Mouse (Mus musculus) adipocyte (in vitro differentiated cells): ENCODE data around the gene Cacna1c.
A peak's percentile ranks its signal among the peaks of the same experiment; 100 is the strongest.

ENCODE experiments used
- DNase-seq: peaks from one replicate; pipeline ENCODE4 v3.0.0-alpha.2; 2016; ENCODE audit warnings: low spot score

Gene Cacna1c

DNA sequence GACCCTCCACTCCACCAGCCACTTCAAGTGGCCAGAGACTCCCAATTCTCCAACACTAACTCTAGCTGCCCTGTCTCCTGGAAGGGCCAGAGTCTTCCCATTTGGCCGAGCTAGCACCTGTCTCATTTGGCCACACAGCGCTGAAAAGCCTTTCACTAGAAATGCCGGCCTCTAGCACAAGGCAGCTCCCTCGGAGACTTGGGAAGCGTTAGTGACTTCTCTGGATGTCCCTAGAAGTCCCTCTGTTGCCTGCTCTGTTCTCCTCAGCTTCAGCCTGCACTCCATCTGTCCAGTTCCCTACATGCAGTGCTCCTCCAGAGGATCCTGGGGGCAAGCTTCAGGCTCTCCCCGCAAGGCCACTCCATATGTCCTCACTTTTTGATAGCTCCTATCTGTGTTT, 101.1 kb downstream of the Cacna1c start:
- DNase-seq = no peak

DNA sequence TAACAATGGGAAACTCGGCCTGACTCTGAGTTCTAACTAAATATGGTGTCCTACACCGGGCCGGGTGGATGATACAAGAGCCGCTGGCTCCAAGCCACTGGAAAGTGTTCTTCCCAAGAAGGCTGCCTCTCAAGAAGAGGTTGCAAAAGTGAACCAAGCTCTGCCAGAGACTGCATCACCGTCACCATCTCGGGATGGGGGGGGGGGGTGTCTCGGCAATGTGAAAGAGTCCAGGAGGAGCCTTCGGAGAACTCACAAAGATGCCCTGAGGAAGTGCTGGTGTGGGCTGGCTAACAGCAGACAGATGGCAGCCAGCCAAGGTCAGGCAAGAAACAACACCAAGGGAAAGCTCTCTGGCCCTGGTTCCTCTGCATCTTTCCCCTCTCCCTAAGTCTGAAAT, 107.0 kb downstream of the Cacna1c start:
- peak; percentile 51 for DNase-seq

DNA sequence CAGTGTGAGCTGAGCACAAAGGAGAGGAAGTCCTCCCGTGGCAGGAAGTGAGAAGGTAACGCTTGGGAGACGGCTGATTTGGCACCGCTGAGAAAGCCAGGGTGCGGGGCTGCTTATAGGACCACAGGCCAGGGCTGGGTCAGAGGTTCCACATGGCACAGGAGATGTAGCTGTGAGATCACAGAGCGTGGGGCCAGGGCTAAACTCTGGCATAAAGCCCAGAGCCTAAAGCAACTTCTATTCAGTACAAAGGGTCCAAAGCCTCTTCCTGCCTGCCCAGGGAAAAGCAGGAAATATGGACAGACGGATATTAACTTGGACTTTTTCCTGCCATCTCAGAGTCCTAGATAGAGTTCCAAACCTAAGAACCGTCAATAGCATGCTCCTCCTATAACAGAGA, 107.8 kb downstream of the Cacna1c start:
- DNase-seq = no peak

DNA sequence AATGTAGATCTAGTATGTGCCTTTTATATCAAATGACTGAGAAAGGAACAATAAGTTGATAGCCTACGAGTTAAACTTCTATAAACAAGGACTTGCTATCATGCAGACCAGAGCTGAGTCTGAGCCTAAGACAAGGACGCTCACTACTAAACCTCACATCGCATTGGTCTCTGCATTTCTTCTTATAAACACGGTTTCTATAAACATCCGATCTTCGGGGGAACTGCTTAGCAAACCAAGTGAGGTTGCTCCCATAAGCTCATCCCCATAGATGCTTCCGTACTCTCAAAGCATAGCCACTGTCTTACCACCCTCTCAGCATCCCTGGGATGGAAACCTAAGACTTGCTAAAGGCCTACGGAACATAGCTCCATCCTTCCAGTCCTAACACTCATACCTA, 108.3 kb downstream of the Cacna1c start:
- DNase-seq = no peak

DNA sequence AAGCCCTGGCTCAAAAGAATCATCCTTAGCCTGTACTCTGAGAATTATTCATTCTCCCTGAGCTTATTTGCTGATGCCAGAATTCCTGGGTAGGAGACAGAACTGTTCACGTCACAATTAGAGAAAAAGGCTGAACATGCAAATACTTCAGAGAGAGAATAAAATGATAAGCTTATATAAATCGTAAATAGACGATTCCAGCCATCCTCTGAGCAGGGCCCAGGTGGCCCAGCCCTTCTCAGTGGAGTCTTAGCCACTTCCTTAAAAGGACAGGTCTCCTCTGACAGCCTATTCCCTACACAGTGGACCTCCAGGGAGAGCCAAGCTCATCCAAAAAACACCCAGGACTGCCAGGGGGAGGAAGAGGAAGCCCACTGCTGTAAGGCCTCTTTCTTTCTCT, 110.4 kb downstream of the Cacna1c start:
- no peak for DNase-seq

DNA sequence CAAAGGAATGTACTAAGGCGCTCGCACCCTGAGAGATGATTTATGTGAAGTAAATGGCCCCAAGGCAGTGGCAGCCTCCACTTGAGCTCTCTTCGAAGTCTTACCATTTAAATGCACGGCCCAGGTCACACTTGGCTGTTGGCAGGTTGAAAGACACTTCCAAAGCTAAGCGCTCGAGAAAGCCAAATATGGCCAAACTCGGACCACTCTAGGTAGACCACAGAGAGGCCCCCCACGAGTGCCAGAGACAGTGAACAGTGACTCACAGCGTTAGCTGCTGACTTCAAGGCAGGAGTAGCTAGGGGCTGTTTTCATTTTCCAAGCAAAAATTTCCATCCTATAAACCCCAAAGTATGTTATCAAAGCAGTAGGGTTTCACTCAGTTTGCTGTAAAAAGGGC, 111.7 kb downstream of the Cacna1c start:
- DNase-seq = no peak

DNA sequence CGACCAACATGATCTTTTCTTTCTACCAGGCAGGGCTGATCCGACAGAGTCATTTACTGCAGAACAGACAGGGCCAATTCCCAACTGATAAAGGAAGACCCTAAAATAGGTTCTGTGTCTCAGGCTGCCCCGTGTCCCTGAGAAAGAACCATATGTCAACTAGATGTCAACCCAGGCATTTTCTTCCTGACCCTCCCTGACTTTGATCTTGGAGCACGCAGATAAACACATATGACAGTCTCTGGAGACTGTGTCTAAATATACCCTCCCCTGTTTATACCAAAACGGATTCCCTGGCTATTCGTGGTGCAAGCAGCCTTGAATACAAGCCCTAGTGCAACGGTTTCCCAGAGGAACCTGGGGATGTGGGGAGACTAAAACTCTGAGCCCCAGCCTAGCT, 112.7 kb downstream of the Cacna1c start:
- no peak for DNase-seq

DNA sequence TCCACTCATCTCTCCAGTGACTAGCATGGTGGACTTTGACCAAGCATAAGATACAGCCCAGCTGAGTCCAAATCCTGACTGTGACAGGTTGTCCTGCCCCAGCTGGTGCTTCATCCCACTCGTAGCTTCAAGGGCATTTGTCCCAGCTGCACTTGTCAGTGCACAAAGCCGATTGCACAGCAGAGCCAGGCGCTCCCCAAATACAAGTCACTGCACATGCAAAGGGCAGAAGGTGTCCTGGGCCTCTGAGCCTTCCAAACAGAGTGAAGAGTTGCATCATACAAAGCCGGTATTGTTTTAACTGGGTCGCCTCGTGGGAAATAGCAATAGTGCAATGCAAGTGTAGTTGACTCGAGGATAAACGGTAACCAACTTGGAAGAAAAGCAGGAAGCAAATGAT, 113.6 kb downstream of the Cacna1c start:
- no peak for DNase-seq

DNA sequence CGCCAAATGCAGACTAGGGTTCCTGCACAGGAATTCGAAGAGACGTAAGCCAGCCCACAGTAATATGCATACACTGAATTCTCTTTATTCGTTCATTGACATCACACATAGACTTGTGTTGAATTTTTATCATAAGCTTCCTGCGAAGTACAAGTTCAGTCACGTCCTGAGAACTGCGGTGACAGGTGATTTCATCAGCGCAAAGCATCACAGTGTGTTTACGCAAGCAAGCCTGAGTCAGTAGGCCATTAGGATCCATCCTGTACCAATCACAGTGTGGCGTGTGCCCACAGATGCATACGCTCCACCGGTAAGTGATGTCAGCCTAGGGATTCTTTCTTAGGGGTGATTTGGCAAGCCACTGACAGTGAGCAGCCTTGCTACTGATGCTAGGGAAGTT, 114.6 kb downstream of the Cacna1c start:
- DNase-seq = no peak

DNA sequence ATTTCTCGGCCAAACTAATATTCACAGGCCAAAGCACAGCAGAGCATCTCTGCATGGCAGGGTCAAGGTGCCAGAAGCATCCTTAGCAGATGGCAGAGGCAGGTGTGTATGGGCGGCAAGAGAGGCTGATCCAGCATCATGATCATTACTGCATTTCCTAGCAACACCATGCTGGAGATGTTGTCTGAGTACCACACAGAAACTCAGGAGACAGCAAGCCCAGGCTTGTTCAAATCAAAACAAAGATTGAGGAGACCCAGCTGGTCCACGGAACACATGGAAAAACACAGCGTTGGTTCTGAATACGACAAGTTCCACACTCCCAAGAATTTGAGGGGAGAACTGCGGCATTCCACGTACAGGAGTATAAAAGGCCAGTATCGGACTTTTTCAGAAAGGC, 116.6 kb downstream of the Cacna1c start:
- DNase-seq = no peak

DNA sequence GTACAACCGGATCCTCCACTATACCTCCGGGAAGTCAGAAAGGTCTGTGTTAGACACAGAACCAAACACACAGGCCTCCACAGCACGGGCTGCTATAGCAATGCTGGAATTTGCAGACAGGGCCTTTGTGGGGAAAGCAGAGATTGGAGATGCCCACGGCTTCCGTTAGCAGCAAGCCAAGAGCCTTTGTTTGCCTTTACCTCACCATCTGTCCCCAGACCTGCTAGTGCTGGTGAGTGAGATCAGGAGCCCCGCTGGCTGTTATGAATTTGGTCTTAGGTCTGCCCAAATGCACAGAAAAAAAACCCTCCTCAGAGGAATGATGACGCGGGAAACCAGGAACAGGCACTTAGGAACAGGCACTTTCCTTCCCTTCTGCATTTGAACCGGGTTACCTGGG, 117.3 kb downstream of the Cacna1c start:
- no peak for DNase-seq

DNA sequence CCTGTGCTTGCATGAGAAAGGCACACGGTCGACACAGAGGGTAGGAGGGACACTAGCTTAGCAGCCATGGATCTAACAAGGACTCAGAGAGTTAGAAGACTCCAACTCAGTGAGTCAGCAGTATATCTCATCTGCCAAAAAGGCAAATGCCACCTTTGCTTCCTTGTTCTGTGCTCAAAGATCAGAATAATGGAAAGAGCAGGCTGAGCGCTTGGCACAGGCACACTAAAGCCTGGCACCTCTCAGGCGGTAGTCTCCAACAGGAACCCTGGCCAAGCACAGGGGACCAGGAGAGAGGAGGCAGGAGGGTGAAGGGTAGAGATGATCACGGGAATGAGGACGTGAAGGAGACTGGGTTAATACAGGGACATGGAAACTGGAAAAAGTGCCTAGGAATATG, 119.0 kb downstream of the Cacna1c start:
- DNase-seq = no peak

DNA sequence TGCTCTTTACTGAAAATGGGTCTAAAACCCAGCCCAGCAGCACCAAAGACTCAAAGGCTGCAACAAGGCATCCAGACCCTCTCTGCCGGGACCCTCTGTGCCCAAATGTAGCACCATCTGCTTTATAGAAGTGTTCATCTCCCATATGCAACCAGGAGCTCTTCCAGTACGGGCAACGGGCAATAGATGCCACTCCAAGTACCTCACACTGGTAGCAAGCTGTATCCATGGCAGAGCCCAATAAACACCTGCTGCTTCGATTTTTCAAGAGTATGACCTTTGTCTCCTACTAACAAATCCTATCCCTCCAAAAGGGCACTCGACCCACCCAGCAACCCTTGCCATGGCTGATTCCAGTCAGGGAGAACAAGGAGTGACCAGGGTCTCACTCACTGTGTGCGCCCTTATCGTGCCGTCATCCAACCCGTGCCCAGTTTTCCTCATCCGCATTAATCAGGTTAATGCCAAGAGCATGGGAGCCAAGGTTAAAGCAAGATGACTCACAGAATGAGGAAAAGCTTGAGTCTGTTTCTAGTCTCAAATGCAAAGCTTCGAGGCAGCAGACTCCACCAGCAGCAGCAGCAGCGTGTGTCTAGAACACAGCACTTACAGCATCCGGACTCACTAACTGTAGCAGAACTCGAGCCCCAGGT, 122.7 kb downstream of the Cacna1c start:
- no peak for DNase-seq

DNA sequence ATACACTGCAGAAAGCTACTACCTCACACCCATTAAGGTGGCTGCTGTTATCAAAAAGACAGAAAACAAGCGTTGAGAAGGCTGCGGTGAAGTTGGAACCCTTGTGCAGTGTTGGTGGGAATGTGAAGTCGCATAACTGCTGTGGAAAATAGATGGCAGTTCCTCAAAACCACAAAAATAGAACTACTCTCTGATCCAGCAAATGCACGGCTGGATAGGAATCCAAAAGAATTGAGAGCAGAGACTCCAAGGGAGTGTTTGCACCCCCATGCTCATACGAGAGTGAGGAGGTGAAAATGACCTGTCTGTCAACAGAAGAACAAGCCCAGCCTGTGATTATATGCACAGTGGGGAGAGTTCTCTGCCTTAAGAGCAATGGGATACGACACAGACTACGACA, 123.4 kb downstream of the Cacna1c start:
- no peak for DNase-seq

DNA sequence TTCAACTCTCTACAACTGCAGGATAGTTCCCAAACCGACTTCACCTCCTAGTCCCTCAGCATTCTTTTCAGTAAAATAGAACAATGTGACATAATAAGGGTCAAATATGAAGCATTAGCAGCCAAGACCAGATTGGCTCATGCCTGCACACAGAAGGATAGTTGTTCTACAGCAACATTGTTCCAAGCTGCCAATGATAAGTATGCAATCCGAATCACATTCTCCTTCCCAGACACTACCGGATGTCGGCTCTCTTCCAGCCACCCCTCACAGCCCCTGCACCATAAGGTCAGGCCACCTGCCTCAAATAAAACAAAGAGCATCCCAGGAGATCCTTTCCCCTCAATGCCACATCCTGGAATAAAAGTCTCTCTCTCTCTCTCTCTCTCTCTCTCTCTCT, 125.4 kb downstream of the Cacna1c start:
- no peak for DNase-seq

DNA sequence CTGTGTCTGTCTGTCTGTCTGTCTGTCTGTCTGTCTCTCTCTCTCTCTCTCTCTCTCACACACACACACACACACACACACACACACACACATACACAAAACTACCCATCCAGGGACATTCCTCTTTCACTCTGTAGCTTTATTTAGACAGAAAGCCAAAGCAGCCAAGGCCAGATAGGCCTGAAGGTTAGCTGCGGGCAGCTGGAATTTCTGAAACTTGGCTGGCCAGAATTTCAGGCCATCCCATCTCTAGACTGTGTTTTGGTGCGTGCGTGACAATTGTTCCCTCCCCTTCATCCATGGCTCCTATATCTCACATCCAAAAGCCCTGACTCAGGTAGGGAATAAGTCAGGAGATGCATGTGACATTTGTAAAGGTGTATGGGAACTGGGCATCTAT, 125.9 kb downstream of the Cacna1c start:
- DNase-seq = no peak

DNA sequence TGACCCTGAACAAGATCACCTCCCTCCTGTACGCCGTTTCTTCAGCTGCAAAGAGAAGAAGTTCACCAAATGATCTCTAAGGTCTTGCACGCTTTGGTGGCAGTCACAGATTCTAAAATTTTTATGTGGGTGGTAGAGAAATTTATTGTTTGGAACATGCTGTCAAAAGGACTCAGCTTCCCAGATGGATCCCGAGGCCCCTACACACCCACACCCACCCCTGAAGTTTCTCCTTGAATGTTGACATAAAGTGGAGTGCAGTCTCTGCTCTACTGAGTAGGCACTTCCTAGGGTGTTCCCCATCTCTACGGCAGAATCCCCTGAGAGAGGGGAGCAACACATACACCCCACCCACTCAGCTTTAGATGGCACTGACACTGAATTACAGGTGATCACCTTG, 127.1 kb downstream of the Cacna1c start:
- no peak for DNase-seq

DNA sequence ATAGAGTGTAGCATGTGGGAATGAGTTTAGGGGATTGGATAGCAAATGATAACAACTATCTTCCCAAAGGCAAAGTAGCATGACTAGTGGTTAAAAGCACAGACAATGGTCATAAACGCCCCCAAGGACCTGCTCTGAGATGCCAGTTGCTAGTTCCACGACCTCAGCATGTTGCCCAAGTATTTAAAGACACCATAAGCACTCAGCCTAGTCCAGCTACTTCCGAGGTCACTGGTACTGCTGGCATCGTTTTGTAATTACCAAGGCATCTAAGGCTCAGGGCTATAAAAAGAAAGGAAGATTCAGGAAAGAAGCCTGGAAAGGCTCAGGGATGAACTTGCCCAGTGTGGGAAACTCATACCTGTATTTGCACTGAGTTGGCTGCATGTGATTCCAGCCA, 127.6 kb downstream of the Cacna1c start:
- DNase-seq = no peak

DNA sequence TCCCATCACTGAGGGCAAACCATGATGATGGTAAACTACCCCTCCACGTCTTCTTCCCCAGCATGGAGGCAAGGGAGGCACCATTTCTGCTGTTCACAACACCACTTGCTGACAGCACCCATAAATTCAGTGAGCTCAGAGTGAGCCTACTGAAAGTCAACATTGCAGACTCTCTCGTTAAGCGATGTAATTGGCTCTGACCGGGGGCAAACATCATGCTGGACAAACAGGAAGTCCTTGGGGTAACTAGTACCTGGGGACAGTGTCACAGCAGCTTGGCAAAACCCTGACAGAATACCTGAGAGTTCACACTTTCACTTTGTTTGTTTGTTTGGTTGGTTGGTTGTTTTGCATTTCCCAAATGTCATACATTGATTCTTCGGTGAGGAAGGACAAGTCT, 131.3 kb downstream of the Cacna1c start:
- no peak for DNase-seq

DNA sequence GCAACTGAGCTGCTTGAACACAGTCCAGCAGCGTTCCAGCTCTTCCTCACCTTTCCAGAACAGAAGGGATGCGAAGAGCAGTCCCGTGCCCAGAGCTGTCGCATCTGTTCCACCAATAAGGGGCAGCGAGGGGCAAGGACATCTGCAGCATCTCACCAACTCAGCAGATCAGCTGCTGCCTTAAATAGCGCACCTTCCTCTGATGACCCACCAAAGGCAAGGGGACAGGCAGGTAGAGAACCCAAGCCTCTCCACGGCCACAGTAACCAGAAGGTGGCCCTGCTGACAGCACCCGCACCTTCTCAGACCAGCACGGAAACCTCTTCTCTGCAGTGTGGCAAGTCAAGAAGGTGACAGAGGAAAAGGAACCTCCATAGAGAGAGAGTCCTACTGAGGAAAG, 131.8 kb downstream of the Cacna1c start:
- DNase-seq = no peak

DNA sequence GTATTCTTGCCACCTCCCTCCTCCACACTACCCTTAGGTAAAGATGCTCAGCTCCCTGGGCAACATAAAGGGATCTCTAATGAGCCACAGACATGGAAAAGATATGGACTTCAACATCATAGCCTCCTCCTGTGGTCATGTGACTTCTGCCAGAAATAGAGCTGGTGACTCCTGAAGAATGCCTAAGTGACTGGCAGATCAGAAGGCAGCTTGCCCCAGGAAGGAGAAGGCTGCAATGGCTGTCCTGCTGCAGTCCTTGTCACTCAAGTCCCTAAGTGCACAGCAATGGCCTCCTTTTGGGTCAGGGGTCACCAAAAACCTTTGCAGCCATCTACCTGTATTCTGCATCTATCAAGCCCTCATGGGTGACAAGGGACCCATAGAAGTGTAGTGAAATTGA, 133.5 kb downstream of the Cacna1c start:
- DNase-seq = no peak

DNA sequence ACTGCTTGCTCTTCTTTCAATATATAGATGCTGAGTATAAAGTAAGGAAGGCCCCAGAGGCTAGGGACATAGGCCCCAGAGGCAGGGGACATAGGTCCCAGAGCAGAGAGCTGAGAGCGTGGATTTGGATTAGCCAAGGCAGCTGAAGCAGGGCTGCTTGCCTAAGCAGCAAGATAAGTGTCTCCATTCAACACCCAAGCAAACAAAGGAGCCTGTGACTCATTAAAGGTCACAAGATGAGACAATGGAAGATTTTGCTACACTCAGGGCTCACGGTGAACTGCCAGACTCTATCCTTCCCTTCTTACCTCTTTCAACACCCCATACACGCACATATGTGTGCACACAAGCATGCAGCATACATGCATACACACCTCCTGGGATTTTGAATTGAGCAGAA, 137.3 kb downstream of the Cacna1c start:
- DNase-seq = no peak

DNA sequence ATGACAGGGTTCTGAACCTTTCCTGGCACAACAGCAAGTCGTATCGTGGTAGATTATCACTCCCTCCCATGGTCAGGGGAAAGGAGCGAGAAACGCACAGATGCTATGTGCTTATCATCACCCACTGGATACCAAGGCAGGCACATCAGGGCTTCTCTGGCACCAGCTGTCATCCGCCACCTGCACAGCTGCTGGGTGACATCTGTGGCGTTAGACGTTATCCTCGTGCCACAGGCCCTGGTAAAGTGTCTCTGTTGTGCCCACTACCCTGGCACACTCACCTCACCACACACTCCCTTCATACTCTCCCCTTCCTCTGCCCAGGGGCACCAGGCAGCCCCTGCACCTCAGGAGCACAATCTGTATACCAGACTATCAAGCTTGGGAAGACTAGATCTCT, 137.8 kb downstream of the Cacna1c start:
- DNase-seq = no peak

DNA sequence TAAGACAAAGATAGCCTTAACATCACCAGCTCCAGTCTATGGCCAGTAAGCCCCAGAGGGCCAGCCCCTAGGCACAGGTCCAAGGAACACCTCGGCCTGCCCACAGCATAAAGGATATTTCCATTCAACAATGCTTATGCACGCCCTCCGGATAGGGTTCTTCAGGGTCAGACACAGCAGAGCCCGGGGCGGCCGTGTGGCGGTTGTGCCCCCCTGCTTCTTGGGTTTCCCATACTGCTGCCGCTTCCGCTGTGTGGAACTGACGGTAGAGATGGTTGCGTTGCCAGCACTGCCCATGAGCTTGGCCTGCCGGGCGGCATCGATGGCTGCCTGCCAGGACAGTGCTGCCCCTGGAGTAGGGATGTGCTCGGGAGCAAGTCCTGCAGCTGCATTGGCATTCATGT, 139.1 kb downstream of the Cacna1c start:
- DNase-seq = no peak

DNA sequence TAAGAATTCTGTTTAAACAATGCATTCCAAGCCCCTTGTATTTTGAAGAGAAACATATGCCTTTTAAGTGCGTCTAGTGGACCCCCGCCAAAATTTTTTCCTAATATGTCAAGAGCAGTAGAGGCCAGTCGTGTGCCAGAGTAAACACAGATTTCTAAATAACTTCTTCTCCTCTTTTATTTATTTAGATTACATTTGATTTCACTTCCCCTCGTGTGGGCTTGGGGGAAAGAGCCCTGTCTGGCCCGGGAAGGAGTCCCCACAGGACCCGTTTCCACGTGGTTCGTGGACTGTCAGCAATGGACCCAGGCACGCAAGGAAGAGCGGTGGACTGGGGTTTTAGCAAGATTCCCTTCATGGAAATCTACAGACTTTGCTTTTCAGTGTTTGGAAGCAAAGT, 143.4 kb downstream of the Cacna1c start:
- DNase-seq = peak; percentile 24
